In the genomic region with DNA sequence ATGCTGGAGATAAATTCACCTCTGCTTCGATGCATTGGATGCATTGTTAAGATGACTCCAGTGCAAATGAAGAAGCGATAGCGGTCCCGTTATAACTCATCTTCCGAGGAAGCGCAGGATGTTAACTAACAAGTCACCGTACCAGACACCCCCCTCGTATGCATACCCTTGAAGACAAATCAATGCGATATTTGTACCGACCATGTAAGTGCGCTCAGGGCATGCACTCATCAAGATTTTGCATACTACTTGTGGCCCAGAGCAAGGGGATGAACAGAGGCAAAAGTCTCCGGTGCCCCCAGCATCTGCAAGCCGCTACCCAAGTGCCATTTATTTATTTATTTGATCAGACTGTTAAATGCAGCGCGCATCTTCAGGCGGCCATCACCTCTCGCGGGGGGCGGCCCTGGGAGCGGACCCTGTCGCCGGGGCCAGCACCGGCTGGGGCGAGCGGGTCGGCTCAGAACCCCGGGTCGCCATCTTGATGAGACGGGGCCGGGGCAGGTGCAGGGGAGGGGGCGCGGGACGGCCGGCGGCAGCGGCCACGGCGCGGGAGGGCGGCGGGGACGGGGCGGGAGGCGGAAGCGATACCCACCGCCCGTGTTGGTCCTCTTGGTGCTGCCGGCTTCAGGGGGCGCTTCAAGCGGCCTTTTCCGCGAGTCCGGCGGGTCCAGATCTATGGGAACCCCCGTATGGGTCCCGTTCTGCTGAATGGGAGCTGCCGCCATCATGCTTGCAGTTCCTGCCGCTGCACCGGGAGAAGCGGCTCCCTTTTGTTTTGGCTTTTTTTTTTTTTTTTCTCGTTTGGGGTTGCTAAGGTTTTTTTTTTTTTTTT, we compare ENCODE assay signal across 8 mouse cellular contexts. TPM values are rescaled to one million over a fixed set of nuclear protein-coding genes. Genes with fewer than 3 reads are reported as not detected.
A peak's percentile ranks its signal among the peaks of the same experiment; 100 is the strongest.
DNase-seq lines count a peak whose midpoint lies in the region; ATAC-seq lines count a peak whose summit lies in the region.

No protein-coding gene starts in this region.

- peak; percentile 4; the same call in 1 of the 2 replicates for ATAC-seq in frontal cortex, adult (ENCODE audit: low TSS enrichment)
- peak; percentile 49 for ATAC-seq in hindbrain, embryonic 12.5 days (ENCODE audit: low FRiP score)
- no peak for ATAC-seq in lung, embryonic 16.5 days (ENCODE audit: low read depth)
- no peak for ATAC-seq in megakaryocyte-erythroid progenitor cell, adult 5-6 weeks (replicated peaks; ENCODE audit: low FRiP score, low TSS enrichment, poor library complexity, severe bottlenecking)

- H3K27ac ChIP-seq in hindbrain, embryonic 12.5 days: peak overlapping the region; percentile 98
- no peak overlapping the region; the same call in 1 of the 2 replicates for H3K27ac ChIP-seq in lung, embryonic 16.5 days (ENCODE audit: low read length)

- peak overlapping the region; percentile 91 for H3K9ac ChIP-seq in hindbrain, embryonic 12.5 days
- peak overlapping the region; percentile 73 for H3K9ac ChIP-seq in lung, embryonic 16.5 days (ENCODE audit: low read length)

- under 1% methylated on average over 59 of the region's 61 CpGs for WGBS in hindbrain, embryonic 12.5 days
- under 1% methylated on average over 54 of the region's 61 CpGs for WGBS in lung, embryonic 16.5 days

- H3K4me1 ChIP-seq in hindbrain, embryonic 12.5 days: 0 out of 2 replicates have a peak, but pooled peaks cover 6% of the 10 kb centered on the region
- H3K4me1 ChIP-seq in lung, embryonic 16.5 days (replicated peaks; ENCODE audit: control insufficient read depth, insufficient read depth, low read length): no peaks in the 10 kb centered on the region

- H3K4me2 ChIP-seq in hindbrain, embryonic 12.5 days (replicated peaks): peak overlapping the region; percentile 63
- H3K4me2 ChIP-seq in lung, embryonic 16.5 days (ENCODE audit: low read depth, low read length): peak overlapping the region; percentile 94

- no peaks in the 10 kb centered on the region for H3K27me3 ChIP-seq in hindbrain, embryonic 12.5 days
- H3K27me3 ChIP-seq in lung, embryonic 16.5 days (ENCODE audit: control insufficient read depth, insufficient read depth, low read depth, low read length): no peaks in the 10 kb centered on the region

- peak; percentile 2 for DNase-seq in NIH3T3 (ENCODE audit: low read depth)
- peak; percentile 69 for DNase-seq in cerebellum, adult 8-10 months
- peak; percentile 51 to 60 for DNase-seq in layer of hippocampus, postnatal 25 days (ENCODE audit: extremely low spot score in 1 of 2, low spot score in 1 of 2)
- peak; percentile 69 to 76 for DNase-seq in right cerebral cortex, postnatal 10 days (ENCODE audit: low spot score in 2 of 2)

- no peaks in the 10 kb centered on the region for H3K9me3 ChIP-seq in hindbrain, embryonic 12.5 days (replicated peaks)
- no peaks in the 10 kb centered on the region for H3K9me3 ChIP-seq in lung, embryonic 16.5 days (ENCODE audit: control insufficient read depth, low read length)

- H3K36me3 ChIP-seq in hindbrain, embryonic 12.5 days: no peaks in the 10 kb centered on the region
- no peaks in the 10 kb centered on the region for H3K36me3 ChIP-seq in lung, embryonic 16.5 days (ENCODE audit: control insufficient read depth, insufficient read depth, low read length)

- H3K4me3 ChIP-seq in hindbrain, embryonic 12.5 days: peak overlapping the region; percentile 65
- peak overlapping the region; percentile 61 for H3K4me3 ChIP-seq in lung, embryonic 16.5 days (ENCODE audit: low read length)

RNA-seq across cellular contexts. Expression of a gene that starts 0.5 kb away (rescaled TPM):
- polyA plus RNA-seq in hindbrain, embryonic 12.5 days (2016; fragmentation: Nextera tagmentation; extraction: Ambion mirVana): 46.2 and 52.1 TPM in 2 replicates
- total RNA-seq in layer of hippocampus, postnatal 25 days (2021): 10 to 100 TPM; 25.7 to 27.5 TPM
- 0.98 and 1.0 TPM in 2 replicates for polyA plus RNA-seq in lung, embryonic 16.5 days (2015; fragmentation: Nextera tagmentation; extraction: Ambion mirVana)
- total RNA-seq in megakaryocyte-erythroid progenitor cell, adult 5-6 weeks (2014; fragmentation: Nextera tagmentation): not detected in 2 replicates
- not detected in 2 replicates for total RNA-seq in megakaryocyte-erythroid progenitor cell, adult 5-6 weeks (2017)

Comparison
In these comparisons a context has a peak if more than half of its experiments do, and no peak if none do; other contexts are left out.
1. DNase-seq: peak in every context shown above with its lines; median percentile 72 in right cerebral cortex, postnatal 10 days; 69 in cerebellum, adult 8-10 months; 56 in layer of hippocampus, postnatal 25 days; 2 in NIH3T3.
2. ATAC-seq: peak in frontal cortex, adult (single experiment) and hindbrain, embryonic 12.5 days (single experiment); none in lung, embryonic 16.5 days (single experiment) and megakaryocyte-erythroid progenitor cell, adult 5-6 weeks (single experiment).
3. RNA of a gene that starts 0.5 kb away (total RNA-seq): 25.7 to 27.5 TPM in layer of hippocampus, postnatal 25 days; not detected in megakaryocyte-erythroid progenitor cell, adult 5-6 weeks; every median in the first group is over 10 times any median in the second.